Mouse (Mus musculus): ENCODE measurements around the gene Kif5c. TPM values are rescaled to one million over a fixed set of nuclear protein-coding genes. Genes with fewer than 3 reads are reported as not detected.

Kif5c gene
- polyA plus RNA-seq, 1 experiment from 2014 or later = 148 TPM

GRCm38 (mm10) chr2:49716490-49716889 lies 97.4 kb downstream of the Kif5c start:
- Histone ChIP-seq H3K4me2 (ENCODE audit: low read length) (no peak overlapping the region), H3K9ac (ENCODE audit: low read length) (no peak overlapping the region), H3K4me3 (ENCODE audit: low read depth, low read length) (no peak overlapping the region), H3K36me3 (ENCODE audit: control insufficient read depth, insufficient read depth, low read length) (peaks cover 42% of the 10 kb centered on the region), H3K27me3 (replicated peaks; ENCODE audit: control insufficient read depth, insufficient read depth, low read length) (no peaks in the 10 kb centered on the region), H3K9me3 (replicated peaks; ENCODE audit: control insufficient read depth, low read length) (no peaks in the 10 kb centered on the region), H3K4me1 (ENCODE audit: control insufficient read depth, insufficient read depth, low read length) (peaks cover 34% of the 10 kb centered on the region), H3K27ac (ENCODE audit: low read depth, low read length) (no peak overlapping the region)
- 94% methylated on average over 7 of the region's 7 CpGs for WGBS
- ATAC-seq = no peak
- DNase-seq (ENCODE audit: low spot score) = no peak

GRCm38 (mm10) chr2:49717437-49718116 lies 98.5 kb downstream of the Kif5c start:
- ATAC-seq (no peak), DNase-seq (ENCODE audit: low spot score) (no peak)
- Histone ChIP-seq H3K4me3 (ENCODE audit: low read depth, low read length) (no peak overlapping the region), H3K4me2 (ENCODE audit: low read length) (no peak overlapping the region), H3K9me3 (replicated peaks; ENCODE audit: control insufficient read depth, low read length) (no peaks in the 10 kb centered on the region), H3K27me3 (replicated peaks; ENCODE audit: control insufficient read depth, insufficient read depth, low read length) (no peaks in the 10 kb centered on the region), H3K4me1 (ENCODE audit: control insufficient read depth, insufficient read depth, low read length) (peaks cover 42% of the 10 kb centered on the region), H3K9ac (ENCODE audit: low read length) (no peak overlapping the region), H3K36me3 (ENCODE audit: control insufficient read depth, insufficient read depth, low read length) (peaks cover 32% of the 10 kb centered on the region), H3K27ac (ENCODE audit: low read depth, low read length) (peak overlapping the region; percentile 89)
- 88% methylated on average over 18 of the region's 18 CpGs for WGBS

- peak; percentile 65 for ATAC-seq
- no peaks in the 10 kb centered on the region for H3K9me3 ChIP-seq (replicated peaks; ENCODE audit: control insufficient read depth, low read length)
- no peak overlapping the region for H3K4me3 ChIP-seq (ENCODE audit: low read depth, low read length)
- 0 out of 2 replicates have a peak overlapping the region, but pooled peaks have one; percentile 3 for H3K4me2 ChIP-seq (ENCODE audit: low read length)
- peaks cover 47% of the 10 kb centered on the region for H3K4me1 ChIP-seq (ENCODE audit: control insufficient read depth, insufficient read depth, low read length)
- H3K9ac ChIP-seq (ENCODE audit: low read length) = peak overlapping the region; percentile 32; the same call in 1 of the 2 replicates
- H3K27ac ChIP-seq (ENCODE audit: low read depth, low read length) = peak overlapping the region; percentile 89
- peaks cover 36% of the 10 kb centered on the region for H3K36me3 ChIP-seq (ENCODE audit: control insufficient read depth, insufficient read depth, low read length)
- DNase-seq (ENCODE audit: low spot score) = peak; percentile 84
- H3K27me3 ChIP-seq (replicated peaks; ENCODE audit: control insufficient read depth, insufficient read depth, low read length) = no peaks in the 10 kb centered on the region
- under 1% methylated on average over 3 of the region's 3 CpGs for WGBS
Measured at GRCm38 (mm10) chr2:49718492-49718891, 99.4 kb downstream of the Kif5c start.

- 2% methylated on average over 8 of the region's 8 CpGs for WGBS
- Histone ChIP-seq H3K36me3 (ENCODE audit: control insufficient read depth, insufficient read depth, low read length) (peaks cover 37% of the 10 kb centered on the region), H3K4me3 (ENCODE audit: low read depth, low read length) (no peak overlapping the region), H3K4me2 (ENCODE audit: low read length) (no peak overlapping the region), H3K27ac (ENCODE audit: low read depth, low read length) (peak overlapping the region; percentile 89), H3K9me3 (replicated peaks; ENCODE audit: control insufficient read depth, low read length) (no peaks in the 10 kb centered on the region), H3K9ac (ENCODE audit: low read length) (0 out of 2 replicates have a peak overlapping the region, but pooled peaks have one; percentile 21), H3K27me3 (replicated peaks; ENCODE audit: control insufficient read depth, insufficient read depth, low read length) (no peaks in the 10 kb centered on the region), H3K4me1 (ENCODE audit: control insufficient read depth, insufficient read depth, low read length) (peaks cover 47% of the 10 kb centered on the region)
- DNase-seq (ENCODE audit: low spot score) = peak; percentile 91
- peak; percentile 74 for ATAC-seq
Measured at GRCm38 (mm10) chr2:49718935-49719850, 100.1 kb downstream of the Kif5c start.

- peak overlapping the region; percentile 89 for H3K27ac ChIP-seq (ENCODE audit: low read depth, low read length)
- H3K4me3 ChIP-seq (ENCODE audit: low read depth, low read length) = no peak overlapping the region
- H3K27me3 ChIP-seq (replicated peaks; ENCODE audit: control insufficient read depth, insufficient read depth, low read length) = no peaks in the 10 kb centered on the region
- H3K9me3 ChIP-seq (replicated peaks; ENCODE audit: control insufficient read depth, low read length) = no peaks in the 10 kb centered on the region
- H3K4me1 ChIP-seq (ENCODE audit: control insufficient read depth, insufficient read depth, low read length) = peaks cover 47% of the 10 kb centered on the region
- peak overlapping the region; percentile 45; the same call in 1 of the 2 replicates for H3K9ac ChIP-seq (ENCODE audit: low read length)
- 0% methylated on average over 6 of the region's 6 CpGs for WGBS
- ATAC-seq = 0 out of 2 replicates have a peak, but pooled peaks have one; percentile 13
- peaks cover 37% of the 10 kb centered on the region for H3K36me3 ChIP-seq (ENCODE audit: control insufficient read depth, insufficient read depth, low read length)
- H3K4me2 ChIP-seq (ENCODE audit: low read length) = peak overlapping the region; percentile 31
- DNase-seq (ENCODE audit: low spot score) = peak; percentile 64
Measured at GRCm38 (mm10) chr2:49719854-49720253, 100.8 kb downstream of the Kif5c start.

- Histone ChIP-seq H3K4me1 (ENCODE audit: control insufficient read depth, insufficient read depth, low read length) (peaks cover 47% of the 10 kb centered on the region), H3K9ac (ENCODE audit: low read length) (peak overlapping the region; percentile 45), H3K27me3 (replicated peaks; ENCODE audit: control insufficient read depth, insufficient read depth, low read length) (no peaks in the 10 kb centered on the region), H3K4me2 (ENCODE audit: low read length) (peak overlapping the region; percentile 31), H3K4me3 (ENCODE audit: low read depth, low read length) (no peak overlapping the region), H3K9me3 (replicated peaks; ENCODE audit: control insufficient read depth, low read length) (no peaks in the 10 kb centered on the region), H3K27ac (ENCODE audit: low read depth, low read length) (peak overlapping the region; percentile 89), H3K36me3 (ENCODE audit: control insufficient read depth, insufficient read depth, low read length) (peaks cover 42% of the 10 kb centered on the region)
- DNase-seq (ENCODE audit: low spot score) (no peak), ATAC-seq (no peak)
- WGBS = 21% methylated on average over 9 of the region's 9 CpGs
Measured at GRCm38 (mm10) chr2:49720343-49720742, 101.2 kb downstream of the Kif5c start.

GRCm38 (mm10) chr2:49722331-49722730 lies 103.2 kb downstream of the Kif5c start:
- Histone ChIP-seq H3K4me1 (ENCODE audit: control insufficient read depth, insufficient read depth, low read length) (peaks cover 53% of the 10 kb centered on the region), H3K4me3 (ENCODE audit: low read depth, low read length) (no peak overlapping the region), H3K9ac (ENCODE audit: low read length) (0 out of 2 replicates have a peak overlapping the region, but pooled peaks have one; percentile 26), H3K4me2 (ENCODE audit: low read length) (no peak overlapping the region), H3K36me3 (ENCODE audit: control insufficient read depth, insufficient read depth, low read length) (peaks cover 37% of the 10 kb centered on the region), H3K9me3 (replicated peaks; ENCODE audit: control insufficient read depth, low read length) (no peaks in the 10 kb centered on the region), H3K27ac (ENCODE audit: low read depth, low read length) (peak overlapping the region; percentile 61; the same call in 1 of the 2 replicates), H3K27me3 (replicated peaks; ENCODE audit: control insufficient read depth, insufficient read depth, low read length) (no peaks in the 10 kb centered on the region)
- WGBS = 5% methylated on average over 9 of the region's 9 CpGs
- DNase-seq (ENCODE audit: low spot score) (peak; percentile 75), ATAC-seq (peak; percentile 6; the same call in 1 of the 2 replicates)

- DNase-seq (ENCODE audit: low spot score) = no peak
- peak overlapping the region; percentile 26; the same call in 1 of the 2 replicates for H3K9ac ChIP-seq (ENCODE audit: low read length)
Measured at GRCm38 (mm10) chr2:49722983-49723382, 103.9 kb downstream of the Kif5c start.

More at GRCm38 (mm10) chr2:49722983-49723382, 103.9 kb downstream of the Kif5c start:
- H3K4me1 ChIP-seq (ENCODE audit: control insufficient read depth, insufficient read depth, low read length) = peaks cover 55% of the 10 kb centered on the region
- H3K4me2 ChIP-seq (ENCODE audit: low read length) = 0 out of 2 replicates have a peak overlapping the region, but pooled peaks have one; percentile 5
- peaks cover 40% of the 10 kb centered on the region for H3K36me3 ChIP-seq (ENCODE audit: control insufficient read depth, insufficient read depth, low read length)
- no peak for ATAC-seq
- H3K4me3 ChIP-seq (ENCODE audit: low read depth, low read length) = no peak overlapping the region
- H3K27ac ChIP-seq (ENCODE audit: low read depth, low read length) = peak overlapping the region; percentile 61; the same call in 1 of the 2 replicates
- H3K9me3 ChIP-seq (replicated peaks; ENCODE audit: control insufficient read depth, low read length) = no peaks in the 10 kb centered on the region
- 59% methylated on average over 13 of the region's 13 CpGs for WGBS
- no peaks in the 10 kb centered on the region for H3K27me3 ChIP-seq (replicated peaks; ENCODE audit: control insufficient read depth, insufficient read depth, low read length)
